Mouse (Mus musculus) bone marrow macrophage, adult 2 months (primary cell): ENCODE measurements around the gene Pcnp.
"Not testable (repeated sequence)": the region's sequence is repeated elsewhere in the genome, so short reads cannot be mapped to it uniquely, and the experiment has no call there.

Experiments
- CTCF ChIP-seq: IDR thresholded peaks from 2 replicates; pipeline ENCODE4 v1.5.1; 2012; ENCODE audit warnings: low read depth, mild to moderate bottlenecking, low read length, moderate library complexity
- POLR2A ChIP-seq: IDR thresholded peaks from 2 replicates; pipeline ENCODE4 v1.6.1; 2012; ENCODE audit warnings: mild to moderate bottlenecking, low read depth, low read length, borderline replicate concordance

GRCm38 (mm10) chr16:56073150-56073549 lies 43.6 kb upstream of the Pcnp start:
- TF ChIP-seq POLR2A, CTCF: not testable (repeated sequence)
